Mouse (Mus musculus) gastrocnemius, postnatal 10 days (tissue): ENCODE data around the gene Klhl12. TPM values are rescaled to one million over a fixed set of nuclear protein-coding genes. Genes with fewer than 3 reads are reported as not detected.
A peak's percentile ranks its signal among the peaks of the same experiment; 100 is the strongest.
"Not testable (repeated sequence)": the region's sequence is repeated elsewhere in the genome, so short reads cannot be mapped to it uniquely, and the experiment has no call there.

ENCODE experiments used
- DNase-seq: peaks from one replicate; pipeline ENCODE4 v3.0.0; 2021; ENCODE audit warnings: mixed read lengths
- total RNA-seq, 2 experiments: library from RNA; stranded (reverse); gene quantifications; 2 replicates each; pipeline ENCODE4 v1.2.3; 2021

Gene Klhl12
- total RNA-seq, 2 experiments from 2014 or later = 10.1 to 10.7 TPM

DNA sequence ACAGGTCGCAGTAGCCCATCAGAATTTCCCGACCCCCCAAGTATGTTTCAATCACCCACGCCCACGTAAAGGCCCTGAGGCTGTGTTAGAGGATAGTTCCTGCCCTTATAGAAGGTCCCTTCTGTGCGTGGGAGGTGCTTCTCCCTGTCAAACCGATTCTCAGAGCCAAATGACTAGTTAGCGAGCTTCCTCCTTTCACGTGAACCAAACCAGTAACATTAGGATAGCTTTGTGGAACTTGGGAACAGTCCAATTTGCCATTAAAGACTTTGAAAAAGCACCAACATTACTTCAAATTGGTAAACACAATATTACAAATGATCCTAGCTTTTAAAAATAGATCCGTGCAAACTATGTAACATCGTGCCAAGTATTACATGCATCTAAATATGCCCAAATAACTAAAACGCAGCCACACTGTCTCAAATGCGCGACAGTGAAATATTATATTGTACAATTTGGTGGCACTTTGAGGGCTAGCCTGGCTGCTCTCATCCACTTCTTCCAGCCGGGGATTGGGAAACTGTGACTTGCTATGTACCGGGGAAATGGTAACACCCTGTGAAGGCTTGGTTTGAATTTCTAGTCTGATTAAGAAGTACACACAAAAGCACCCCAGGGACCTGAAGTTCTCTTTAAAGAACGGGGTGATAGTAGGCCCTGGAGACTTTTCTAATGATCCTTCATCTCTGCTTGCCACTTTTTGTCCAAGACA lies 58.7 kb downstream of the Klhl12 start:
- DNase-seq = no peak

GRCm38 (mm10) chr1:134515891-134516290 lies 60.6 kb downstream of the Klhl12 start:
- DNase-seq = no peak

DNA sequence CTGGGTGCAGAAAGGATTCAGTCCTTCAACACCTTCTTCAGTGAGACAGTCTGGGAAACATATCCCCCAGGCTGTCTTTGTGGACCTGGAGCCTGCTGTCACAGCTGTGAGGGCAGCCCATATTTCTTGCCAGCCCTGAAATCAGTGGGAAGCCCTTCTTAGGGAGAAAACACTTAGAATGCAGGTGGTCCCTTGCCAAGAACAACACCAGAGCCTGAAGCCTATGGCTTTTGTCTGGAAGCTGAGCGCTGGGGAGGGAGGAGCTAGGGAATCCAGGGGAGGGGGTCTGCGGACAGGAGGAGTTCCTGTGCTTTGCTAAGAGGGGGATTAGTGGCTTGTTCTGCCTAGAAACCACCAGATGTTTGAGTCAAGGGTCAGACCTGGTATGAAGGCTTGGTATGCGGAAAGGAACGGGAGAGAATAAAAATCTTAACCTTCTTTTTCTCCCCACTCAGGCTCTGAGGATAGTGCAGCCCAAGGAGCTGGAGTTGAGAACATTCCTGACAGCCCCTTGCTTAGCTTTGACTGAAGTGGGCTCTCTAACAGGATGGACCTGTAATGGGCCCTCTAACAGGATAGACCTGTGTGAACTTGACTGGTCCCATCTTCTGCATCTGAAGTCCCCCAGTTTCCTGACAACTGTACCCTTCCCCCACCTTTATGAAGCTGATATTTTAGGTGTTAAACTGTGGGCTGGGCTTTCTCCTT lies 61.3 kb downstream of the Klhl12 start:
- DNase-seq = no peak

GRCm38 (mm10) chr1:134517841-134518240 lies 62.5 kb downstream of the Klhl12 start:
- not testable (repeated sequence) for DNase-seq

GRCm38 (mm10) chr1:134518677-134519076 lies 63.3 kb downstream of the Klhl12 start:
- DNase-seq = peak; percentile 75

DNA sequence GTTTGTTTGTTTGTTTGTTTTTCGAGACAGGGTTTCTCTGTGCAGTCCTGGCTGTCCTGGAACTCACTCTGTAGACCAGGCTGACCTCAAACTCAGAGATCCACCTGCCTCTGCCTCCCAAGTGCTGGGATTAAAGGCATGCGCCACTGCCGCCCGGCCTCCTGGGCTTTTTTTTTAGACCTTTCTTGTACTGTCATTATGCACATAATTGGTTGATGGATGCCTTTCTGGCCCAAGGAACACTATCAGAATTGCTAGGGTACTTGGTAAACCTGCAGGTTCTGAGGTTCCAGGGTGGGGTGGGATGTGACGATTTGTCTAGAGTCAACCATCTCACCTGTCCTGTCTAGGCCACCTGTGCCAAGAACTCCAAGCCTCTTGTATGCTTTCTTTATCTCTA lies 63.9 kb downstream of the Klhl12 start:
- DNase-seq = not testable (repeated sequence)

GRCm38 (mm10) chr1:134520001-134520721 lies 64.8 kb downstream of the Klhl12 start:
- no peak for DNase-seq

- no peak for DNase-seq
Observed at GRCm38 (mm10) chr1:134521163-134521562, 65.8 kb downstream of the Klhl12 start.

GRCm38 (mm10) chr1:134522325-134522724 lies 67.0 kb downstream of the Klhl12 start:
- DNase-seq = no peak

DNA sequence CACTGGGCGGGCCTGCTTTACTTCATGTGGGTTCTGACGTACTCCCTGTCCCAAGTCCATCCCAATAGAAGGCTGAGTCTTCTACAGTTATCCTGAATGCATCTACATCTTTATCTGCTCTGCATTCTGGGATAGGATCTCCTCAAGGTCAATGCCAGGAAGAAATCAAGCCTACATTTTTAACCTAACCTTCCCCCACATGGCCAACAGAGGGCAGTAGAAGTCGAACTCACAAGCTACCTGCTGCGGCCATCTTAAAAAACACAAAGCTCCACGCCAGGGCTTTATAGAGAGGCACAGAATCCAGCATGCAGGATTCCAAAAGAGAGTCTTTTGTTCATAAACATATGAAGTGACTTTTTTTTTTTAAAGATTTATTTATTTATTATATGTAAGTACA lies 69.1 kb downstream of the Klhl12 start:
- DNase-seq = no peak

GRCm38 (mm10) chr1:134525015-134525414 lies 69.7 kb downstream of the Klhl12 start:
- DNase-seq = no peak

DNA sequence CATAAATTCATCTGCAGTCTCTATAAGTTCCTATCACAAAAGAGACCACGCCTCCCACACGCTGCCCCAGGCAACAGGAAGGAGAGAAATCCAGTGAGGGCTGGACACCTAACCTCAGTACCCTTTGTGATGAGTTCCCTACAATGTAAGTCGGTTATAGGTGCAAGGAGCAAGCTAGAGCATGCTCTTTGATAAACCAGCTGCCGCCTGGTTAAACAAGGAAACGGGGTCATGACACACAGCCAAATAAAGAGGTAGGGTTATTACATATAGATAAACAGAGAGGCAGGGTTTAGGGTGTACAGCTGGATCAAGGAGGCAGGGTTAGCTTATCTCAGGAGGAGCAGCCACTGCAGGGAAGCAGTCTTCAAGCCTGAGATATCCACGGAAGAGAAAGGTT lies 71.4 kb downstream of the Klhl12 start:
- no peak for DNase-seq

- no peak for DNase-seq
Observed at GRCm38 (mm10) chr1:134530618-134531017, 75.3 kb downstream of the Klhl12 start.

DNA sequence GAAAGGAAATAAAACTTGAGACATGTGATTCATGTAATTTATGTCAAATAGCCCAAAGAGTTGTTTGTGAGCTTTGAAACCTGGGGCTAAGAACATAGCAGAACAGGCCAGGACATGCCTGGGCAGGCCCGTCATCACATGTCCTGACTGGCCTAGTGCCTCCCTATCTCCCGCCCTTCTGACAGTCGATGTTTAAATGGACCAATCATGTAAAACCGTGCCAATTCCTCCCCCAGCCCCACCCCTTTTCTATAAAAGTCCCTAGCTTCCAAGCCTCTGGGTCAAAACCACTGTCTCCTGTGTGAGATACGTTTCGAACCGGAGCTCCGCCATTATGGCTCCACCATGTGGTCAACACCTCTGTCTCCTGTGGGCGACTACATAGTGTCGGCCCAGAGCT lies 78.4 kb downstream of the Klhl12 start:
- not testable (repeated sequence) for DNase-seq

- DNase-seq = no peak
Observed at GRCm38 (mm10) chr1:134535054-134535453, 79.7 kb downstream of the Klhl12 start.

- no peak for DNase-seq
Observed at GRCm38 (mm10) chr1:134535513-134535912, 80.2 kb downstream of the Klhl12 start.

GRCm38 (mm10) chr1:134540610-134541009 lies 85.3 kb downstream of the Klhl12 start:
- DNase-seq = no peak

Other genes with a start within 250 kb of the Klhl12 start
- under 1 TPM; 0.90 to 0.96 TPM for gene Adora1, start 220.1 kb upstream of the Klhl12 start, total RNA-seq
- 100 to 1,000 TPM; 135 to 142 TPM for gene Myog, start 165.5 kb upstream of the Klhl12 start, total RNA-seq
- 10 to 100 TPM; 11.2 to 13.7 TPM for gene Ppfia4, start 122.6 kb upstream of the Klhl12 start, total RNA-seq
- gene Tmem183a, start 93.6 kb upstream of the Klhl12 start, total RNA-seq = 10 to 100 TPM; 17.2 to 18.5 TPM
- not detected for gene 4933406M09Rik, start 69.6 kb upstream of the Klhl12 start, total RNA-seq
- 100 to 1,000 TPM; 108 to 116 TPM for gene Cyb5r1, start 50.0 kb upstream of the Klhl12 start, total RNA-seq
- gene Adipor1, start 40.2 kb upstream of the Klhl12 start, total RNA-seq = 100 to 1,000 TPM; 108 to 117 TPM
- 1 to 10 TPM; 7.2 to 9.4 TPM for gene Rabif, start 39.1 kb downstream of the Klhl12 start, total RNA-seq
- not detected for gene Mgat4e, start 94.2 kb downstream of the Klhl12 start, total RNA-seq
- gene Kdm5b, start 104.6 kb downstream of the Klhl12 start, total RNA-seq = 10 to 100 TPM; 22.7 to 29.6 TPM
- gene Syt2, start 191.1 kb downstream of the Klhl12 start, total RNA-seq = under 1 TPM; 0.07 to 0.28 TPM